Mouse (Mus musculus): ENCODE results near the gene Atp7b.

GRCm38 (mm10) chr8:22054674-22055491 lies 5.2 kb downstream of the Atp7b start:
- no peak for TF ChIP-seq POLR2A (IDR thresholded peaks at IDR 0.05; ENCODE audit: low read depth, low read length)
- no peak for TF ChIP-seq CTCF (IDR thresholded peaks at IDR 0.05; ENCODE audit: borderline replicate concordance, insufficient read depth, low read length)

Data from embryonic fibroblast, embryonic 13.5 days (primary cell).